Mouse (Mus musculus): Measurements from ENCODE around the gene Map2k7.

The Map2k7 gene

DNA sequence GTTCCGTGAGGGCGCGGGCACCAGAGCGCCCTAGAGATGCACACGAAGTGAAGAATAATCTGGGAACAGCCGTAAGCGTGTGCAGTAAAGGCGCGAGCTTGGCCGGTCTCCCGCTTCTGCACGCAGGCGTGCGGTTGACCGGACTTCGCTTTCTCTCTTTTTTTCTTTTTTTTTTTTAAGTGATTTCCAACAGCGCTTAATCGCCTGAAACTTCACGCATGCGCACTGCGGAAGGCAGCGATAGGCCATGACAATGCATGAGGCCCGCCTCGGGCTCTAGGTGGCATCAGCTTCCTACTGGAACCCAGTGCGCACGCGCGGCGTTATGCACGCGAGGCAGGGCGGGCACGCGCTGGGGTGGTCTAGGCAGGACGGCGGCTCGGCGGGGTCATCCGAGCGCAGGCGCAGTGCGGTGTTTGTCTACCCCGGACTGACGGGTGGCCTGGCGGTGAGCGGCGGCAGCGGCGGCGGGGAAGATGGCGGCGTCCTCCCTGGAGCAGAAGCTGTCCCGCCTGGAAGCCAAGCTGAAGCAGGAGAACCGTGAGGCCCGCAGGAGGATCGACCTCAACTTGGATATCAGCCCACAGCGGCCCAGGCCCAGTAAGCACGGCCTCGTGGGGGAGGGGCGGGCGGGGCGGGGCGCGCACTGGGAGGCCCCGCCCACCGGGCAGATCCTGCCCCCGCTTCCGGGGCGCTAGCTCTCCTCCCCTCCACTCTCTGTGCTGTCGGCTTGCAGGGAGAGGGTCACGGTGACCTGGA lies at the start of gene Map2k7, which contains the start of gene Gm49320:
Gene Map2k7 (plus strand): TSS at position 307 of the 759 bp plus-strand sequence.
Gene Gm49320 (plus strand): TSS at position 432 of the 759 bp plus-strand sequence.
- peak; percentile 100 for DNase-seq (ENCODE audit: low spot score)

DNA sequence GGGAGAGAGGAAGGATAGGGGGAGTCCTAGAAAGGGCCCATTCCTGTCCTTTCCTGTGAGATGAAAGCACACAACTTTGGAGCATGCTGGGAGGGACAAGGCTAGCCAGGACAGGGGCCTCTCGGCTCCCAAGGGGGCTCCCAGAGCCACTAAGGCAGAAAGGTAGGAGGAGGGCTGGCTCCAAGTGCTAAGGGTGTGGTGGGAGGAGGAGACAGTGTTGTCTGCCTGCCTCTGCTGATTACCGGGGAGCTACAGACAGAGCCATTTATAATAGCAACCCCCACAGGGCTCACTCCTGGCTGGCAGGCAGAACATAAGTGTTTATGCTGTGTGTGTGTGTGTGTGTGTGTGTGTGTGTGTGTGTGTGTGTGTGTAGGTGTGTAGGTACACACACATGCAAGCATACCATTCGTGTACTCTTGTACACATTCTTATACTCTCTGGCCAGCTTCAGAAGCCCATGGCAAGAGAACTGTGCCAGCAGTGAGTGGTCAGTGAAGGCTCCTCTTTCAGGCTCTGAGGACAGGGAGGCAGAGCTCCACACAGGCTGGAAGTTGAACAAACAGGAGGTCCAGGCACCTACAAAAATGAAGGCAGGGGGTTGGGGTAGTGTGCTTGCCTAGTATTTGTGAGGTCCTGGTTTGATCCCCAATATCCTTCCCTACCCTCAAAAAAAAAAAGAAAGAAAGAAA lies 49.4 kb upstream of the Map2k7 start:
- no peak for DNase-seq (ENCODE audit: low spot score)

DNA sequence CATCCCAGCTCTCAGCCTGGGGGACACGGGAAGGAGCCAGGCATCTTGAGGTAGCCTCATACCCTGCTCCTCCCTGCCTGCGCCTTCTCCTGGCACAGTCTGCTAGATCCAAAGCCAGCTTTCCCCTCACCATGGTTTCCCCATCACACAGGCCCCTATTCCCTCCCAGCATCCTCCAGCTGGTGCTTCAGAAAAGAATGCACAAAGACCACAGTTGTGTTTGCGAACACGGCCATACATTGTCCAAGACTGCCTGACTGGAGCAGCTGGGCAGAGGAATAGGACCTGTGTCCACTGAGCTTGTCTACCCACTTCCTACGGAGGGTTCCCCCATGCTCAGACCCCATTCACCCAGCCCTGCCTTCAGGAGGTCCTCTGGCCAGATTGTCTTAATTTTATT lies 46.2 kb upstream of the Map2k7 start:
- no peak for DNase-seq (ENCODE audit: low spot score)

DNA sequence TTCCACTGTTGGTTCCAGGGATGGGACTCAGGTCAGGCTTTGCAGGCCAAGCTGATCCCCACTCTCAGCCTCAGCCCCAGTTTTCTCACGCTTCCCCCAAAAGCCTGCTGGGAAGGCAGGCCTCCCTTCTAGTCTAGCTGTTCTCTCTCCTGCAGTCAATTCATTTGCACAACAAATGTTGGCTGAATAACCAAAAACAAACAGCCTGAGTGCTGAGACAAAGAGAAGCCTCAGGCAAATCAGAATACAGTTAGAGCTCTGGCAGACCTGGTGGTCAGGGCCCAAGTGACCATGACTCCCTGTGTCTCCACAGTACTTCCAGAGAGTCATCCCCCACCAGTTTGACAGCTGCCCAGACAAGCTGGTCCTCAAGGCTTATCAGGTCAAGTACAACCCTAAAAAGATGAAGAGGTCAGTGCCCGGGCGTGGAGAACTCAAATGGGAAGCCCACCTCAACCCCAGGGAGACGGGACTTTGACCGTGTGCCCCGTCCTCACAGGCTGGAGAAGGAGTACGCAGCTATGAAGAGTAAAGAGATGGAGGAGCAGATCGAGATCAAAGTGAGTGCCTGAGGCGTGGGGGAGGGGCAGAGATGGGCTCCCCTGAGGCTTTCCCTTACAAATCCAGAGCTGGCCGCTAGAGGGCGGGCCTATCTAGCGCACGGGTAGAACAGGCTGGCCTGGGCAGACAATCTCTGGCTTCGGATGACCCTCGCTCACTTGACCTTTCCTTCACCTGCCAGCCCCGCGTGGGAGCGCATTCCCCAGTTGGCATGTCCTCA lies 45.5 kb upstream of the Map2k7 start:
- peak; percentile 87 for DNase-seq (ENCODE audit: low spot score)

DNA sequence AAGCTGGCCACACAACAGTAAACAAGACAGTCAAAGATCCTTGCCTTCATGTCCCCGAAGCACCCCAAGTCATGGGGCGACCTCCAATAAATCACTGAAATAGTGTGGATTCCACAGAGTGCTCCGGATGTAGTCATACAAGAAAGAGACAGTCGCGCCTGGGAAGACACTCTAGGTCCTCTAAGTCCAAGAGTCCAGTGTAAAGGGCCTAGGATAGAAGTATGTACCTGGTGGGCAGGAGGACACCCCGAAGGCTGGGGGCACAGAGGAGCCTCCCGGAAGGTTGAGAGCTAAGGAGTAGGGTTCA lies 45.0 kb upstream of the Map2k7 start:
- DNase-seq (ENCODE audit: low spot score), result no peak

DNA sequence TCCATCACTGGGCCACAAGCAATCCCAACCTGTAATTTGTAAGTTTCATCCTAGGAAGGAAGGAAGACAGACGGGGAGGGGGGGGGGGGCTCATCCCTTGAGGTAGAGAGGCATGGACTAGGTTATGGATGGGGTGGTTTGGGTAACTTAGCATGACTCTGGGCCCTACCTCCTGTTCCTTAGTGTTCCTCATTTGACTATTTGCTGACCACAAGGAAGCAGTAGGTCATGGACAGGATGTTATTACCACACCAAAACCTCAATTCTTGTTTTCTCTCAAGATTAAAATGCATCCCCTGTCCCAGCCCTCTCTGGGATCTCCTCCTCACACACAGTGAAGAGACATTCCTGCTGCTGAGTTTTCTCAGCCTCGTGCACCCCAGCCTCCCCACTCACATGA lies 37.2 kb upstream of the Map2k7 start:
- no peak for DNase-seq (ENCODE audit: low spot score)

DNA sequence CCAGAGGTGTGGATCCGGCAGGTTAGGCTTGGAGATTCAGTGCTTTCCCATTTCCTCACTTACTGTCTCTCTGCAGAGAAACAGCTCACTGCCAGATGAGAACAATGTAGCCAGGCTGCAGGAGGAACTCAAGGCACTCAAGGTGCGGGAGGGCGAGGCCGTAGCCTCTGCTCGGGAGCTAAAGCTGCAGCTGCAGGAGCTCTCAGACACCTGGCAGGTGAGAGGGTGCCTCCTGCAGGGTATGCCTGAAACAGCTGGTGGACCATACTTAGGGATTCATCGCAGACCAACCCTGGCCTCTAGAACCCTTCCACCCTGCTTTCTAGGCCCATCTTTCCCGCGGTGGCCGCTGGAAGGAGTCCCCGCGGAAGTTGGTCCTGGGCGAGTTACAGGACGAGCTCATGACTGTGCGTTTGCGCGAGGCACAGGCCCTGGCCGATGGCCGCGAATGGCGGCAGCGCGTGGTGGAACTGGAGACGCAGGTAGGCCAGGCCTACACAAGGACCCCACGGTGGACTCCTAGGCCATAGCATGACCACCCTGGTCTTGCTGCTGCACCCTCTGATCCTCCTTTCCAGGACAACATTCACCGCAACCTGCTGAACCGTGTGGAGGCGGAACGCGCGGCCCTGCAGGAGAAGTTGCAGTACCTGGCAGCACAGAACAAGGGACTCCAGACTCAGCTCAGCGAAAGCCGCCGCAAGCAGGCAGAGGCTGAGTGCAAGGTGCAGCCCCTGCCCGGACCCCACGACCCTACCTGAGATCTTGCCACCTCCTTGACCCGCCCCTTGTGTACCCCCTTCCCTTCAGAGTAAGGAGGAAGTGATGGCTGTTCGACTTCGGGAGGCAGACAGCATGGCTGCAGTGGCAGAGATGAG lies 33.1 kb upstream of the Map2k7 start:
- DNase-seq (ENCODE audit: low spot score), result no peak

DNA sequence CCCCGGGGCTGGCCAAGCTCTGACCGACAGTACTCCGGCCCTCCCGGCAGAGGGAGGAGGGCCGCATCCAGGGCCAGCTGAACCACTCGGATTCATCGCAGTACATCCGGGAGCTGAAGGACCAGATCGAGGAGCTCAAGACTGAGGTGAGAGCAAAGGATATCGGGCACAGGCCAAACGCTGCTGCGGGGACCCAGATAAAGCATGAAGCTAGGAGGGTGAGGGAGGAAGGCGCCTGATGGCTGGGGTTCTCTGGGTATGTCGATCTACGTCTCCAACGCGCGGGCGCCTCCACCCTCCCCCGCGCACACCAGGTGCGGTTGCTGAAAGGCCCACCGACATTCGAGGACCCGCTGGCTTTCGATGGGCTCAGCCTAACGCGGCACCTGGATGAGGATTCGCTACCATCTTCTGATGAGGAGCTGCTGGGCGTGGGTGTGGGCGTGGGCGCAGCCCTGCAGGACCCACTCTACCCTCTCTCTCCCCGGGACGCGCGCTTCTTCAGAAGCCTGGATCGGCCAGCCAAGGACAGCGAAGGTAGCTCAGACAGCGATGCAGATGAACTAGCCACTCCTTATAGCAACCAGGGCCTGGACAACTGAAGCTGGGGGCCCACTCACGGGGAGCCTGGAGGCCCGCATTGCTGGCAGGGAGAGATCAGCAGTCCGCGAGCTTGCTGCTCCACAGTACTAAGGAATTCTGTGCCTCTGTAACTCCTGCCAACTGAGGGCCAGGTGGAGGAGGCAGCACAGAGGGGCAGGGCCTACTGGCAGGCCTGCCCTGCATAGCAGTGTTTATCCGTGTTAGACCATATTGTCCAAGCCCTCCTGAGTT lies 32.1 kb upstream of the Map2k7 start:
- no peak for DNase-seq (ENCODE audit: low spot score)

DNA sequence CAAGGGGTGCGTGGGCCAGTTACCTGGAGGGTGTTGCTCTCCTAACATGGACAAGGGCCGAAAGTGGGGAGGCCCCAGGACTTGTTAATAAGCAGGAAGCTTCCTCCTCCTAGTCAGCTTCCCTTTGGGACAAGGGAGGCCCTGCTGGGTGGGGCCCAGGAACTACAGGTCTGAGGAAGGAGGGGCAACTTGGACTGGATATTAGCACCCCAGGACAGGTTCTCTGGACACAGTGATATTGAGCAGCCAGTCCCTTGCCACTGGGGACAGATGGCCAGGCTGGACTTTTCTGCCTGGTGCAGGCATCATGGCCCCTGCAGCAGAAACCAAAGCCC lies 31.6 kb upstream of the Map2k7 start:
- DNase-seq (ENCODE audit: low spot score), result no peak

DNA sequence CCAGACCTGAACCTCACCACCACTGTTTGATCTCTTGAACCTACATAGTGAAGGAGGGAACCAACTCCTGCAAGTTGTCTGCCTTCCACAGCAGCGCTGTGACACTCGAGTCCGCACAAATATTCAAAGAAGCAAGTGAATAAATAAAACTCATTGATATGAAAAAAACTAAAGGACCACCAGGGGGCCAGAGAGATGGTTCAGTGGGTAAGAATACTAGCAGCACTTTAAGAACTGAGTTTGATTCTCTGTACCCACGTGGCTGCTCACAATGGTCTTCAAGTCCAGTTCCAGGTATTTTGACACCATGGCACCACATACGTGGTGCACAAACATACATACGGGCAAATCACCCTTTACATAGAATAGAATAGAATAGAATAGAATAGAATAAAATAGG lies 27.4 kb upstream of the Map2k7 start:
- DNase-seq (ENCODE audit: low spot score), result no peak

DNA sequence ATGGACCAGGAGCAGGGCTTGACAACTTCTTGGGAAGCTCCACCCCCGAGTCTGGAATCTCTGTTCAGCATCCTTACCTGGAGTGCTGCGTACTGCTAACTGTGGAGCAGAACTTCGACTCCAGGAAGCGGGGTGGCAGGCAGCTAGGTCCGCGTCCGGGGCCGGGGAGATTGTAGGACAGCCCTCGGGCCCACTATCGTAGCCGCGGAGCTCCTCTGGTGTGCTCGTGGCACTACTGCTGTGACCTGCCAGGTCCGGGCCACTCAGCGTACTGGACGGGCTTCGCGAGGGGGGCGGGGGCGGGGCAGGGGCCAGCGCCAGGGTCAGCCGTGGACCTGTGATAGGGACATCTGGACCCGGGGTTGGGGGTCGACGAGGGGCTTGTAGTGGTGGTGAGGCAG lies 25.7 kb upstream of the Map2k7 start:
- no peak for DNase-seq (ENCODE audit: low spot score)

DNA sequence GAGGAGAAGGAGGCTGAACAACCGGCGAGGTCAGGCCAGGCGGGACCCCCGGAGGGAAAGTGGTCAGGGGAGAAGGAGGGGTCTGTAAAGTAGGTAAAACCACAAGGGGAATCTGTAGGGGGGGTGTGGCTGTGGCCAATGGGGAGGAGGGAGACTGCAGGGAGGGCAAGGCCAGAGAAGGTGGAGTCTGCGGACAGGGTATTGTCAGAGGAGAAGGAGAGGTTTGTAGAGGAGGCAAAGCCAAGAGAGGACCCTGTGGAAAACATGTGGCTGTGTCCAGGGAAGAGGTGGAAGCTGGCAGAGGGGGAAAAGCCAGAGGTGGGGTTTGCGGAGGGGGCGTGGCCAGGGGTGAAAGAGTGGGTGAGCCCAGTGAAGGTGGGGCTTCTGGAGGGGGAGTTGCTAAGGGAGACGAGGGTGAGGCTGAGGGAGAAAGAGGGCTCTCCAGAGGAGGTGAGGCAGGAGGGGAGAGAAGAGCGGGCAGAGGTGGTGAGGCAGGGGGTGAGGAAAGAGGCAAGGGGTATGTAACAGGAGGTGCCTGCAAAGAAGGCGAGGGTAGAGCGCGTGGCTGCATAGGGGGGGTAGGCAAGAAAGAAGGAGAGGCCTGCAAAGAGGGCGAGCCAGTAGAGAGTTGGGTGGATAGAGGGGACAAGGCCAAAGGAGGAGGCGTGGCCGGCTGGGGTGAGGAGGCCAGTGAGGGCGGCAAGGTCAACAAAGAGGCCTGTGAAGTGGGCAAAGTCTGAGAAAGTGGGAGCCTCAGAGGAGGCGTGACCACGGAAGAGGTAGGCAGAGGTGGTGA lies 25.1 kb upstream of the Map2k7 start:
- DNase-seq (ENCODE audit: low spot score), result no peak

DNA sequence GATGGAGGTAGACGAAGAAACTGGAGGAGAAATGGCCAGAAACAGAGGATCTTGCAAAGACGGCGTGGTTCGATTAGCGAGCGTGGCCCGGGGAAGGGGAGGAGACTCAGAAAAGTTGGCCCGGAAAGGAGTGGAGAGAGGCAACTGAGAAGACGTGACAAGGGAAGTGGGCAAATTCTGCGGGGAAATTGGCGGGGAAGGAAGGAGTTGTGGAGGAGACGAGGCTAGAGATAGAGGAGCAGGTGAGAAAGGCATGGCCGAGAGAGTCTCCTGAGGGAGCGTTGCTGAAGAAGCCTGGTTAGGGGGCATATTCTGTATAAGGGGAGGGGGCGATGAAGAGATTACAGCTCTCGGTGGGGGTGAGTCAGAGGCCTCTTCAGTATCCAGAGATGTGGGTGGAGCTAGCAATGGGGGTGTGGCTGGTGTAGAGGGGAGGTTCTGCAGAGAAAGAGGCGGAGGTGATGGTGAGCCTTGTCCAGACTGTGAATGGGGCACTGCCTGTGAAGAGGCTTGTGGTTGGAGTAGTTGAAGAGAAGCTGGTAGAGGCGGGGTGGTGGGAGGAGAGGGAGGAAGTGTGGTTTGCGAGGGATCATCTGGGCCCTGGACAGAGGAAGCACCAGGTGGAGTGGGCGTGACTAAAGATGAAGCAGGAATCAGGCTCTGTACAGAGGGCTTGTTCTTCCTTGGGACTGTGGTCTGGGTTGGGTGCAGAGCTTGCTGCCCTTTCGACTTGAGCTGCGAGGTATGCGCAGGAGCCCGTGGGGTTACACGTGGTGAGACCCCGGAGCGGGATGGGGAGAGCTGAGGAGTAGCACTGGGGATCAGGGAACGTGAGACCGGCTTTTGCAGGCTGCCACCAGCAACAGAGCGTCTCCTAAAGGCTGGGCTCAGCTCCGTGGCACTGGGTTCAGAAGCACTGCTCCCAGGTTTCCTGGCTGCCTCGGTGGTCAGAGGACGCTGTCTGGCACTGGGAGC lies 24.2 kb upstream of the Map2k7 start:
- no peak for DNase-seq (ENCODE audit: low spot score)

DNA sequence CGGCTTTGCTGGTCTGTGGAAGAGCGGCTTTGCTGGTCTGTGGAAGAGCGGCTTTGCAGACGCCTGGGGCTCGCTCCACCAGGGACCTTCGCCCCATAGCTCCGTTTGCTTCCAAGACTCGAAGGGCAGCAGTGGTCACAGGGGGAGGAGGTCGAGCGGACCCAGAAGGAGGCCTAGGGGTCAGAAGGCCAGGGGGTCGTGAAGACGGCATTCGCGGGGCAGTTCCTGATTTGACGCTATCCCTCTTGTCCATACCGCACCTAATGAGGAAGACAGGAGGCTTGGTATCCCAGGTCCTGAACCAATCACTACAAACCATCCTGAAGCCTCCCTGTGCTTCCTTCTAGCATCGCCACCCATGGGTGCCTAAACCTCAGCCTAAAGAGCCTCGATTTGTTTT lies 22.2 kb upstream of the Map2k7 start:
- no peak for DNase-seq (ENCODE audit: low spot score)

DNA sequence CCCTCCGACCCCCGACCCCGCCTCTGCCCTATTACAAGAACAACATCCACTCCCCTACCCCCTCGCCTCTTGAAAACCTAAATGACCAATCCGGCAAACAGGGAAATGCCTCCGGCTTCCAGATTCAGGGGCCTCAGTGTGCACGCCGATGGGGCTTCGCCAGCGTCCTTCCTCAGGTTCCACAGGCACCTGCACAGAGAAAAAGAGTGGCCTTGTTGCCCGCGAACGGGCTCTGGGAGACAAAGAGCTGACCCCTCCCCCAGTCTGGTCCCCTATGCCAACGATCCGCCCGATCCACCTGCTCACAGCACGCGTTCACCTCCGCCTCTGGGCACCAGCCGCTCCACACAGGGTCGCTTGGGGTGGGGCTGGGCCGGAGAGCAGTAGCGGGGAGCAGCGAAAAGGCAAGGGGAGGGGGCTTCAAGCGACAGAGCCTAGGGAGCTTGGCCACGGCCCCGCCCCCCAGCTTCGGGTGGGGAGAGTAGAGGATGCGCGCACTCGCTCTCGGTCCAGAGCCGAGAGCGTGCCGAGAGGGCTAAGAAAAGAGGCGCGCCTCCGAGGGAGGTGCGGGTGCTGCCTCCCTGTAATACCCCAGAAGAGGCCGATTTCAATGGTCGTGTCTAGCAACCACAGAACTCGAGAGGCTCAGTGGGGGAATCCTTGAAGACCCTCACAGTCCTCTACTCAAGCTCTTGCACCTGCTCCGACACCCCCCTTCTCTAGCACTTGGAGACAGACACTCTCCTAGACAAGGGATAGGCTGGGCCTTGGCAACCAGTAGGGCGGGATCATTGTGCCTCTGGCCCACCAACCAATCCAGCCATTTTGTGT lies 21.5 kb upstream of the Map2k7 start, which contains the start of gene Prr36:
Gene Prr36 (minus strand): TSS at position 669 of the 831 bp plus-strand sequence.
- peak; percentile 61 for DNase-seq (ENCODE audit: low spot score)

DNA sequence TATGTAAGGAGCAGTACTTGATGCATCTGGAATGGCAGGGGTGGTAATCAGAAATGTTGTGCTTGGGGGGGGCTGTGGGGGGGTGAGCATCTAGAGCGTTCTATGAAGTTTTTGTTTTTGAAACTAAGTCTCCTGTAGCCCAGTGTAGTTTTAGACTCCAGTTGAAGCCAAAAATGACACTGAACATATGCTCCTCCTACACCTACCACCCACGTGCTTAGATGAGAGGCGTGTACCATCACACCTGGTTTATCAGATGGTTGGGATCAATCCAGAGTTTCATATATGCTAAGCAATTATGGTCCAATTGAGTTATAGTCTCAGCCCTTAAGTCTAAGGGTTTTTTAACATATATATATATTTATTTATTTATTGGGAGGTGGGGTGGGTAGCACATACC lies 18.9 kb upstream of the Map2k7 start:
- no peak for DNase-seq (ENCODE audit: low spot score)

DNA sequence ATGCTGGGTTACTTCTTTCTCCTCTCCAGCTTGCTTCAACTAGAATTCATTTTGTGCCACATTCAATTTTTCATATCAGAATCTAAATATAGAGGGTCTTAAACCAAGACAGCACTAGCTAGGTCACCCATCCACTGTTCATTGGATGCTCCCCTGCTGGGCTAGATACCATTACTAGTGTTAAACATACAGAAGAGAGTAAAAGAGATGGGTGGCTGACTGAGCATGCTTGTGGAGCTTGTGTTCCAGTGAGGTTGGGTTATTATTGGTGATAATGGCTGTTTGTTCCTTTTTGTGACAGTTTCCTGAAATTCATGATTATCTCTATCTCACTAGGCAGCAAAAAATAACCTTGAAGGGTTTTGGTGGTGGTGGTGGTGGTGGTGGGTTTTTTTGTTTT lies 16.5 kb upstream of the Map2k7 start:
- no peak for DNase-seq (ENCODE audit: low spot score)

DNA sequence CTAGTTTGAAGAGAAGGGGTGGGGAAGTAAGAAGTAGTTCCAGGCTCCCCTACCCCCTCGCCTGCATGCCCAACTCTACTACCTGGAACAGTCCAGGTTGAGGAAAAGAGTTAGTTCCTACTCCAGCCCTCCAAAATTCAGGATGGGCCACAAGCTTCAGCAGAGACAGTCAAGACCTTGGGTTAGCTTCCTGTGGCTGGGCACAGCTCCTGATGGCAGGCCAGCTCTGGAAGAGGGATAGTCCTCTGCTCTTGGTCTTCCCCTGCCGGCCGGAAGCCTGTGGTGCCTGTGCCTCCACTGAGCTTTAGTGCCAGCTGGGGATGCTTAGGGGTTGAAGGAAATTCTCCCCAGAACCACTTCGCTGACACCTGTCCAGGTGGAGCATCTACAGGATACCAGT lies 12.2 kb upstream of the Map2k7 start:
- DNase-seq (ENCODE audit: low spot score), result no peak

Measured in MN1 (cell line).